Mouse (Mus musculus): ENCODE results near the gene Gm20696.

DNA sequence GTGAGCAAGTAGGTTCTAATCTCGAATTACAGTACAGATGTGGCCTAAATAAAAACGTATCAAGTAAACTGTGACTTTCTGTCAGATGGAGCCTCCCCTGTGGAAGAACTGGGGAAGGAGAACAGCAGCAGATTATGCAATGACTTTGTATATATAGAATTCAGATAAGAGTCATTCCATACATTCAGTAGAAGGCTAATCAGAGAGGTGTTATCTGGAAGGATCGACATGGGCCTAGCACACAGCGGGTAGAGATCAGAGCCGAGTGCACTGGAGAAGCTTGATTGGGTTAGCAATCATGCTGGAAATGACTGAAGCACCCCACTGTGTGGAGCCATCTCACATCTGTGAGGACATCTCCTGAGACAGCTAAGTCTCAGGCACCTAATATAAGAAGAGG lies 294.2 kb downstream of the Gm20696 start:
- TF ChIP-seq USF2 (conservative IDR thresholded peaks at IDR 0.05; ENCODE audit: low read depth, low read length) (no peak), RAD21 (IDR thresholded peaks at IDR 0.05; ENCODE audit: low read depth, low read length) (no peak), MAFK (IDR thresholded peaks at IDR 0.05; ENCODE audit: insufficient replicate concordance, low read length) (no peak), CTCF (conservative IDR thresholded peaks at IDR 0.05 in 1 of 2, IDR thresholded peaks at IDR 0.05 in 1 of 2; ENCODE audit: low read depth in 2 of 2, low read length in 2 of 2) (no peak), TCF12 (IDR thresholded peaks at IDR 0.05; ENCODE audit: low read depth, low read length) (no peak), GABPA (IDR thresholded peaks at IDR 0.05; ENCODE audit: insufficient replicate concordance, low read depth, low read length) (no peak), HCFC1 (IDR thresholded peaks at IDR 0.05; ENCODE audit: low read depth, low read length) (no peak), E2F4 (IDR thresholded peaks at IDR 0.05; ENCODE audit: insufficient replicate concordance, low read depth, low read length) (no peak), ZKSCAN1 (IDR thresholded peaks at IDR 0.05; ENCODE audit: borderline replicate concordance, low read depth, low read length) (no peak), POLR2A (IDR thresholded peaks at IDR 0.05; ENCODE audit: low read depth, low read length) (no peak), ZNF384 (IDR thresholded peaks at IDR 0.05; ENCODE audit: low read depth, low read length) (no peak), ETS1 (conservative IDR thresholded peaks at IDR 0.05; ENCODE audit: low read depth, low read length) (no peak), EP300 (IDR thresholded peaks at IDR 0.05; ENCODE audit: low read length) (no peak)
